ENCODE assay signal across 12 mouse cellular contexts in genomic region chr6:115698699-115699098, GRCm38 (mm10). TPM values are rescaled to one million over a fixed set of nuclear protein-coding genes. Genes with fewer than 3 reads are reported as not detected.
DNase-seq lines count a peak whose midpoint lies in the region; ATAC-seq and TF ChIP-seq lines count a peak whose summit lies in the region.
"Had no signal": no experiment of that assay in that cellular context is flagged by ENCODE, and none has a peak within 500 bp of the region (broad histone marks: within the 10 kb centered on the region; RNA-seq: fewer than 3 reads in every experiment).

No protein-coding gene starts in this region.

- DNase-seq in kidney, adult 9 months: peak; percentile 49
- DNase-seq in A20 (ENCODE audit: low read depth, low spot score): peak; percentile 70
- DNase-seq in layer of hippocampus, postnatal 25 days (ENCODE audit: extremely low spot score in 1 of 2, low spot score in 1 of 2): no peak
- no peak for DNase-seq in gastrocnemius, postnatal 10 days
- DNase-seq in left cerebral cortex, adult 11 months (ENCODE audit: low spot score): no peak
- DNase-seq: cerebellum, postnatal 10 days had no signal

- no peak overlapping the region for H3K4me3 ChIP-seq in kidney, embryonic 15.5 days (replicated peaks)
- H3K4me3 ChIP-seq in ES-Bruce4 (ENCODE audit: low read depth, low read length): no peak overlapping the region
- H3K4me3 ChIP-seq: heart, embryonic 12.5 days; limb, embryonic 10.5 days; midbrain, embryonic 13.5 days had no signal

- peak; percentile 70 for TF ChIP-seq CTCF in ES-Bruce4 (IDR thresholded peaks at IDR 0.05; ENCODE audit: low read depth, low read length)

- no peak overlapping the region for H3K9ac ChIP-seq in kidney, embryonic 15.5 days
- H3K9ac ChIP-seq in ES-Bruce4 (ENCODE audit: low read depth, poor library complexity, severe bottlenecking): no peak overlapping the region
- H3K9ac ChIP-seq: heart, embryonic 12.5 days; midbrain, embryonic 13.5 days had no signal

- H3K4me1 ChIP-seq in kidney, embryonic 15.5 days: peaks cover 4% of the 10 kb centered on the region; the same call in 1 of the 2 replicates
- peaks cover 7% of the 10 kb centered on the region for H3K4me1 ChIP-seq in ES-Bruce4 (ENCODE audit: control insufficient read depth, insufficient read depth, low read length)
- H3K4me1 ChIP-seq: limb, embryonic 10.5 days; midbrain, embryonic 13.5 days had no signal

- no peak for TF ChIP-seq EP300 in ES-Bruce4 (IDR thresholded peaks at IDR 0.05; ENCODE audit: insufficient read depth, low read depth, low read length)

- H3K36me3 ChIP-seq in kidney, embryonic 15.5 days: no peaks in the 10 kb centered on the region
- H3K36me3 ChIP-seq in ES-Bruce4 (ENCODE audit: control insufficient read depth, insufficient read depth, low read length, poor library complexity, severe bottlenecking): no peaks in the 10 kb centered on the region
- H3K36me3 ChIP-seq: heart, embryonic 12.5 days; limb, embryonic 10.5 days; midbrain, embryonic 13.5 days had no signal

- no peak for ATAC-seq in kidney, embryonic 15.5 days (replicated peaks; ENCODE audit: low FRiP score)
- ATAC-seq in granulocyte monocyte progenitor cell, adult 5-6 weeks (replicated peaks; ENCODE audit: poor library complexity, severe bottlenecking): peak; percentile 59
- ATAC-seq: midbrain, embryonic 13.5 days had no signal

- TF ChIP-seq POLR2A in ES-Bruce4 (IDR thresholded peaks at IDR 0.05; ENCODE audit: insufficient read depth, low read length): no peak

- no peaks in the 10 kb centered on the region for H3K27me3 ChIP-seq in kidney, embryonic 15.5 days
- H3K27me3 ChIP-seq in ES-Bruce4 (ENCODE audit: control insufficient read depth, insufficient read depth, low read length, poor library complexity, severe bottlenecking): no peaks in the 10 kb centered on the region
- H3K27me3 ChIP-seq: heart, embryonic 12.5 days; midbrain, embryonic 13.5 days had no signal

- WGBS in kidney, embryonic 15.5 days: 85% methylated on average over 4 of the region's 4 CpGs

- no peaks in the 10 kb centered on the region for H3K9me3 ChIP-seq in kidney, embryonic 15.5 days (replicated peaks)
- no peaks in the 10 kb centered on the region for H3K9me3 ChIP-seq in ES-Bruce4 (replicated peaks; ENCODE audit: control insufficient read depth, insufficient read depth, low read length, poor library complexity, severe bottlenecking)
- H3K9me3 ChIP-seq: heart, embryonic 12.5 days; limb, embryonic 10.5 days; midbrain, embryonic 13.5 days had no signal

- no peak overlapping the region for H3K27ac ChIP-seq in kidney, embryonic 15.5 days
- no peak overlapping the region for H3K27ac ChIP-seq in ES-Bruce4 (ENCODE audit: insufficient read depth, low read length)
- H3K27ac ChIP-seq: limb, embryonic 10.5 days; midbrain, embryonic 13.5 days had no signal

- no peak overlapping the region for H3K4me2 ChIP-seq in kidney, embryonic 15.5 days
- H3K4me2 ChIP-seq: heart, embryonic 12.5 days; midbrain, embryonic 13.5 days had no signal

RNA-seq across cellular contexts. Expression of gene Raf1, which starts 22.3 kb away (rescaled TPM):
- polyA plus RNA-seq in kidney, embryonic 15.5 days (2015; fragmentation: Nextera tagmentation; extraction: Ambion mirVana): 87.0 and 94.9 TPM in 2 replicates
- 67.7 and 81.1 TPM in 2 replicates for polyA plus RNA-seq in ES-Bruce4 (2011; ENCODE audit: insufficient read depth, insufficient read length, low read depth, missing spikeins)
- 116 and 120 TPM in 2 replicates for total RNA-seq in granulocyte monocyte progenitor cell, adult 5-6 weeks (2014; fragmentation: Nextera tagmentation)
- total RNA-seq in granulocyte monocyte progenitor cell, adult 5-6 weeks (2017): 60.2 and 65.5 TPM in 2 replicates
- total RNA-seq in layer of hippocampus, postnatal 25 days (2021): 100 to 1,000 TPM in 1 of 2 experiments, 10 to 100 TPM in 1; 83.6 to 106 TPM
- 100 to 1,000 TPM; 102 to 108 TPM for total RNA-seq in gastrocnemius, postnatal 10 days (2021)

Comparison
In these comparisons a context has a peak if more than half of its experiments do, and no peak if none do; other contexts are left out.
1. DNase-seq: peak in kidney, adult 9 months (single experiment) and A20 (single experiment); none in layer of hippocampus, postnatal 25 days (0 of 2), gastrocnemius, postnatal 10 days (single experiment) and left cerebral cortex, adult 11 months (single experiment).